ENCODE assay signal across 24 mouse cellular contexts in genomic region chr1:143742186-143742585, GRCm38 (mm10). TPM values are rescaled to one million over a fixed set of nuclear protein-coding genes. Genes with fewer than 3 reads are reported as not detected.
DNase-seq lines count a peak whose midpoint lies in the region; ATAC-seq and TF ChIP-seq lines count a peak whose summit lies in the region.
"Had no signal": no experiment of that assay in that cellular context is flagged by ENCODE, and none has a peak within 500 bp of the region (broad histone marks: within the 10 kb centered on the region; RNA-seq: fewer than 3 reads in every experiment).

No protein-coding gene starts in this region.

- no peak for ATAC-seq in embryonic facial prominence, embryonic 14.5 days (ENCODE audit: low read depth)
- ATAC-seq in midbrain, postnatal 0 days (ENCODE audit: low FRiP score) = no peak
- ATAC-seq in midbrain, embryonic 14.5 days (ENCODE audit: low FRiP score, low TSS enrichment) = no peak
- peak; percentile 45 for ATAC-seq in forebrain, embryonic 14.5 days
- ATAC-seq: activated CD4-positive, CD25-positive, alpha-beta regulatory T cell, adult 4 months; inflammation-experienced regulatory T-cells, adult 6 months; intestine, postnatal 0 days; Patski had no signal

- H3K27me3 ChIP-seq in embryonic facial prominence, embryonic 14.5 days (replicated peaks; ENCODE audit: control insufficient read depth, insufficient read depth, low read length) = no peaks in the 10 kb centered on the region
- H3K27me3 ChIP-seq in embryonic facial prominence, embryonic 10.5 days (replicated peaks; ENCODE audit: low read depth, poor library complexity, severe bottlenecking) = 0 out of 2 replicates have a peak, but pooled peaks cover 4% of the 10 kb centered on the region
- H3K27me3 ChIP-seq in midbrain, postnatal 0 days (ENCODE audit: insufficient read depth, low read length) = no peaks in the 10 kb centered on the region
- no peaks in the 10 kb centered on the region for H3K27me3 ChIP-seq in midbrain, embryonic 14.5 days (ENCODE audit: control insufficient read depth, insufficient read depth, low read length)
- H3K27me3 ChIP-seq in forebrain, embryonic 14.5 days (replicated peaks; ENCODE audit: control insufficient read depth, insufficient read depth, low read length) = no peaks in the 10 kb centered on the region
- H3K27me3 ChIP-seq in thymus, adult 2 months (ENCODE audit: control insufficient read depth, insufficient read depth, low read length) = no peaks in the 10 kb centered on the region
- H3K27me3 ChIP-seq: embryonic facial prominence, embryonic 15.5 days; Patski had no signal

- H3K9me3 ChIP-seq in embryonic facial prominence, embryonic 14.5 days (ENCODE audit: control insufficient read depth, low read length) = no peaks in the 10 kb centered on the region
- no peaks in the 10 kb centered on the region for H3K9me3 ChIP-seq in embryonic facial prominence, embryonic 10.5 days
- H3K9me3 ChIP-seq in midbrain, postnatal 0 days (ENCODE audit: low read length) = no peaks in the 10 kb centered on the region
- no peaks in the 10 kb centered on the region for H3K9me3 ChIP-seq in midbrain, embryonic 14.5 days (ENCODE audit: control insufficient read depth, low read length)
- H3K9me3 ChIP-seq in forebrain, embryonic 14.5 days (replicated peaks; ENCODE audit: control insufficient read depth, low read length) = no peaks in the 10 kb centered on the region
- H3K9me3 ChIP-seq: embryonic facial prominence, embryonic 15.5 days; heart, embryonic 10.5 days had no signal

- H3K4me3 ChIP-seq in embryonic facial prominence, embryonic 14.5 days (ENCODE audit: low read depth, low read length) = no peak overlapping the region
- H3K4me3 ChIP-seq in embryonic facial prominence, embryonic 10.5 days = no peak overlapping the region
- no peak overlapping the region for H3K4me3 ChIP-seq in midbrain, postnatal 0 days (ENCODE audit: low read depth, low read length)
- H3K4me3 ChIP-seq in midbrain, embryonic 14.5 days (replicated peaks; ENCODE audit: low read depth, low read length) = no peak overlapping the region
- no peak overlapping the region for H3K4me3 ChIP-seq in forebrain, embryonic 14.5 days (ENCODE audit: low read depth, low read length)
- no peak overlapping the region for H3K4me3 ChIP-seq in thymus, adult 2 months (ENCODE audit: control insufficient read depth, insufficient read depth, low read length)
- H3K4me3 ChIP-seq: embryonic facial prominence, embryonic 15.5 days; erythroblast, embryonic 14.5 days; gastrocnemius, adult 2 months; heart, embryonic 10.5 days had no signal

- peak; percentile 7 for DNase-seq in embryonic facial prominence, embryonic 14.5 days (ENCODE audit: low spot score)
- no peak for DNase-seq in embryonic facial prominence, embryonic 10.5 days (ENCODE audit: low spot score)
- peak; percentile 2 for DNase-seq in midbrain, postnatal 0 days (ENCODE audit: low spot score)
- no peak for DNase-seq in midbrain, embryonic 14.5 days
- DNase-seq in forebrain, embryonic 14.5 days (ENCODE audit: low spot score) = peak; percentile 77
- peak; percentile 86 for DNase-seq in retina, postnatal 1 day
- DNase-seq in thymus, adult 2 months = no peak
- no peak for DNase-seq in cerebellum, adult 9-11 months
- DNase-seq: adrenal gland, postnatal 14 days; cerebellum, adult 2 months; cerebellum, postnatal 14 days; gastrocnemius, adult 2 months; gastrocnemius, postnatal 36 days; heart, postnatal 10 days; heart, postnatal 4 days; kidney, adult 8-10 months had no signal

- no peak overlapping the region for H3K27ac ChIP-seq in embryonic facial prominence, embryonic 14.5 days (replicated peaks; ENCODE audit: low read depth, low read length)
- no peak overlapping the region for H3K27ac ChIP-seq in embryonic facial prominence, embryonic 10.5 days (replicated peaks)
- no peak overlapping the region for H3K27ac ChIP-seq in midbrain, postnatal 0 days (ENCODE audit: low read depth, low read length)
- no peak overlapping the region for H3K27ac ChIP-seq in midbrain, embryonic 14.5 days (replicated peaks; ENCODE audit: low read depth, low read length)
- H3K27ac ChIP-seq in forebrain, embryonic 14.5 days (ENCODE audit: low read depth, low read length) = peak overlapping the region; percentile 53; the same call in 1 of the 2 replicates
- no peak overlapping the region for H3K27ac ChIP-seq in thymus, adult 2 months (ENCODE audit: control insufficient read depth, insufficient read depth, low read length)
- H3K27ac ChIP-seq: embryonic facial prominence, embryonic 15.5 days; gastrocnemius, adult 2 months; heart, embryonic 10.5 days; hindbrain, embryonic 14.5 days had no signal

- 86% methylated on average over 6 of the region's 6 CpGs for WGBS in embryonic facial prominence, embryonic 14.5 days
- 73% methylated on average over 6 of the region's 6 CpGs for WGBS in embryonic facial prominence, embryonic 10.5 days
- 75% methylated on average over 6 of the region's 6 CpGs for WGBS in midbrain, postnatal 0 days
- WGBS in midbrain, embryonic 14.5 days = 71% methylated on average over 6 of the region's 6 CpGs
- 6% methylated on average over 6 of the region's 6 CpGs for WGBS in forebrain, embryonic 14.5 days
- WGBS in thymus, adult 2 months = 97% methylated on average over 6 of the region's 6 CpGs

- H3K9ac ChIP-seq in embryonic facial prominence, embryonic 14.5 days (ENCODE audit: low read depth, low read length) = no peak overlapping the region
- H3K9ac ChIP-seq in midbrain, postnatal 0 days (replicated peaks; ENCODE audit: low read length, poor library complexity, severe bottlenecking) = no peak overlapping the region
- H3K9ac ChIP-seq in midbrain, embryonic 14.5 days (replicated peaks; ENCODE audit: low read length) = no peak overlapping the region
- H3K9ac ChIP-seq in forebrain, embryonic 14.5 days (ENCODE audit: low read length) = no peak overlapping the region
- H3K9ac ChIP-seq: embryonic facial prominence, embryonic 15.5 days; hindbrain, embryonic 14.5 days had no signal

- H3K36me3 ChIP-seq in embryonic facial prominence, embryonic 14.5 days (ENCODE audit: control insufficient read depth, insufficient read depth, low read length) = peaks cover 42% of the 10 kb centered on the region
- peaks cover 46% of the 10 kb centered on the region for H3K36me3 ChIP-seq in embryonic facial prominence, embryonic 10.5 days (replicated peaks)
- H3K36me3 ChIP-seq in midbrain, postnatal 0 days (ENCODE audit: insufficient read depth, low read length) = peaks cover 31% of the 10 kb centered on the region
- peaks cover 51% of the 10 kb centered on the region for H3K36me3 ChIP-seq in midbrain, embryonic 14.5 days (ENCODE audit: control insufficient read depth, insufficient read depth, low read length)
- H3K36me3 ChIP-seq in forebrain, embryonic 14.5 days (ENCODE audit: control insufficient read depth, insufficient read depth, low read length) = peaks cover 40% of the 10 kb centered on the region
- H3K36me3 ChIP-seq in thymus, adult 2 months (ENCODE audit: control insufficient read depth, insufficient read depth, low read length) = peaks cover 20% of the 10 kb centered on the region; the same call in 1 of the 2 replicates

- no peak for TF ChIP-seq POLR2A in thymus, adult 2 months (IDR thresholded peaks at IDR 0.05; ENCODE audit: control insufficient read depth, extremely low read depth, insufficient read depth, low read length, poor library complexity)

- H3K4me2 ChIP-seq in embryonic facial prominence, embryonic 14.5 days (ENCODE audit: low read depth, low read length) = no peak overlapping the region
- H3K4me2 ChIP-seq in midbrain, postnatal 0 days (ENCODE audit: low read depth, low read length, poor library complexity, severe bottlenecking) = no peak overlapping the region
- H3K4me2 ChIP-seq in midbrain, embryonic 14.5 days (ENCODE audit: low read length) = no peak overlapping the region
- 0 out of 2 replicates have a peak overlapping the region, but pooled peaks have one; percentile 1 for H3K4me2 ChIP-seq in forebrain, embryonic 14.5 days (ENCODE audit: low read length)
- H3K4me2 ChIP-seq: embryonic facial prominence, embryonic 15.5 days; hindbrain, embryonic 14.5 days had no signal

- no peak for TF ChIP-seq CTCF in midbrain, postnatal 0 days (IDR thresholded peaks at IDR 0.05)
- TF ChIP-seq CTCF in thymus, adult 2 months (IDR thresholded peaks at IDR 0.05; ENCODE audit: borderline replicate concordance, control insufficient read depth, extremely low read depth, insufficient read depth, low read length, poor library complexity) = no peak

- H3K4me1 ChIP-seq in embryonic facial prominence, embryonic 14.5 days (ENCODE audit: control insufficient read depth, insufficient read depth, low read length) = peaks cover 5% of the 10 kb centered on the region; the same call in 1 of the 2 replicates
- H3K4me1 ChIP-seq in embryonic facial prominence, embryonic 10.5 days = peaks cover 7% of the 10 kb centered on the region; the same call in 1 of the 2 replicates
- no peaks in the 10 kb centered on the region for H3K4me1 ChIP-seq in midbrain, postnatal 0 days (ENCODE audit: insufficient read depth, low read length)
- no peaks in the 10 kb centered on the region for H3K4me1 ChIP-seq in midbrain, embryonic 14.5 days (ENCODE audit: control insufficient read depth, insufficient read depth, low read length)
- peaks cover 7% of the 10 kb centered on the region for H3K4me1 ChIP-seq in forebrain, embryonic 14.5 days (ENCODE audit: control insufficient read depth, insufficient read depth, low read length)
- H3K4me1 ChIP-seq in thymus, adult 2 months (replicated peaks; ENCODE audit: control insufficient read depth, insufficient read depth, low read length) = peaks cover 3% of the 10 kb centered on the region
- H3K4me1 ChIP-seq: heart, embryonic 10.5 days had no signal

RNA-seq across cellular contexts. Expression of gene Glrx2, which starts 26.0 kb away (rescaled TPM):
- 71.6 and 71.7 TPM in 2 replicates for polyA plus RNA-seq in embryonic facial prominence, embryonic 14.5 days (2014; fragmentation: Nextera tagmentation; extraction: Ambion mirVana)
- 79.3 and 79.7 TPM in 2 replicates for polyA plus RNA-seq in embryonic facial prominence, embryonic 10.5 days (2016; fragmentation: Nextera tagmentation; extraction: Ambion mirVana)
- 31.4 and 40.8 TPM in 2 replicates for total RNA-seq in midbrain, postnatal 0 days (2014; rRNA removed)
- polyA plus RNA-seq in midbrain, postnatal 0 days (2015; fragmentation: Nextera tagmentation; extraction: Ambion mirVana) = 98.0 and 113 TPM in 2 replicates
- 99.9 and 117 TPM in 2 replicates for polyA plus RNA-seq in midbrain, embryonic 14.5 days (2014; fragmentation: Nextera tagmentation; extraction: Ambion mirVana)
- polyA plus RNA-seq in forebrain, embryonic 14.5 days (2014; fragmentation: Nextera tagmentation; extraction: Ambion mirVana) = 119 and 131 TPM in 2 replicates
- 20.9 and 28.3 TPM in 2 replicates for polyA plus RNA-seq in thymus, adult 2 months (2012; rRNA removed)

RNA-seq across cellular contexts. Expression of gene Trove2, which starts 34.7 kb away (rescaled TPM):
- 17.4 and 19.4 TPM in 2 replicates for polyA plus RNA-seq in embryonic facial prominence, embryonic 14.5 days (2014; fragmentation: Nextera tagmentation; extraction: Ambion mirVana)
- polyA plus RNA-seq in embryonic facial prominence, embryonic 10.5 days (2016; fragmentation: Nextera tagmentation; extraction: Ambion mirVana) = 29.6 and 31.6 TPM in 2 replicates
- total RNA-seq in midbrain, postnatal 0 days (2014; rRNA removed) = 31.5 and 41.5 TPM in 2 replicates
- 22.1 and 24.9 TPM in 2 replicates for polyA plus RNA-seq in midbrain, postnatal 0 days (2015; fragmentation: Nextera tagmentation; extraction: Ambion mirVana)
- polyA plus RNA-seq in midbrain, embryonic 14.5 days (2014; fragmentation: Nextera tagmentation; extraction: Ambion mirVana) = 28.8 and 45.9 TPM in 2 replicates
- 38.0 and 41.8 TPM in 2 replicates for polyA plus RNA-seq in forebrain, embryonic 14.5 days (2014; fragmentation: Nextera tagmentation; extraction: Ambion mirVana)
- 0.75 and 0.97 TPM in 2 replicates for polyA plus RNA-seq in thymus, adult 2 months (2012; rRNA removed)
- polyA plus RNA-seq: erythroblast, embryonic 14.5 days had no signal

RNA-seq across cellular contexts. Expression of gene Uchl5, which starts 34.9 kb away (rescaled TPM):
- polyA plus RNA-seq in embryonic facial prominence, embryonic 14.5 days (2014; fragmentation: Nextera tagmentation; extraction: Ambion mirVana) = 56.1 and 68.9 TPM in 2 replicates
- polyA plus RNA-seq in embryonic facial prominence, embryonic 10.5 days (2016; fragmentation: Nextera tagmentation; extraction: Ambion mirVana) = 118 and 122 TPM in 2 replicates
- 9.2 and 24.9 TPM in 2 replicates for total RNA-seq in midbrain, postnatal 0 days (2014; rRNA removed)
- polyA plus RNA-seq in midbrain, postnatal 0 days (2015; fragmentation: Nextera tagmentation; extraction: Ambion mirVana) = 57.6 and 63.0 TPM in 2 replicates
- 51.3 and 52.4 TPM in 2 replicates for polyA plus RNA-seq in midbrain, embryonic 14.5 days (2014; fragmentation: Nextera tagmentation; extraction: Ambion mirVana)
- 57.0 and 63.7 TPM in 2 replicates for polyA plus RNA-seq in forebrain, embryonic 14.5 days (2014; fragmentation: Nextera tagmentation; extraction: Ambion mirVana)
- 5.0 and 10.8 TPM in 2 replicates for polyA plus RNA-seq in thymus, adult 2 months (2012; rRNA removed)

RNA-seq across cellular contexts. Expression of gene Cdc73, which starts 39.5 kb away (rescaled TPM):
- 23.7 and 25.7 TPM in 2 replicates for polyA plus RNA-seq in embryonic facial prominence, embryonic 14.5 days (2014; fragmentation: Nextera tagmentation; extraction: Ambion mirVana)
- polyA plus RNA-seq in embryonic facial prominence, embryonic 10.5 days (2016; fragmentation: Nextera tagmentation; extraction: Ambion mirVana) = 29.0 and 32.8 TPM in 2 replicates
- 7.8 and 11.6 TPM in 2 replicates for total RNA-seq in midbrain, postnatal 0 days (2014; rRNA removed)
- polyA plus RNA-seq in midbrain, postnatal 0 days (2015; fragmentation: Nextera tagmentation; extraction: Ambion mirVana) = 8.3 and 11.5 TPM in 2 replicates
- polyA plus RNA-seq in midbrain, embryonic 14.5 days (2014; fragmentation: Nextera tagmentation; extraction: Ambion mirVana) = 17.1 and 20.6 TPM in 2 replicates
- polyA plus RNA-seq in forebrain, embryonic 14.5 days (2014; fragmentation: Nextera tagmentation; extraction: Ambion mirVana) = 16.6 and 23.2 TPM in 2 replicates
- polyA plus RNA-seq in thymus, adult 2 months (2012; rRNA removed) = 2.7 and 3.6 TPM in 2 replicates

Comparison
In these comparisons a context has a peak if more than half of its experiments do, and no peak if none do; other contexts are left out.
1. DNase-seq: peak in embryonic facial prominence, embryonic 14.5 days (single experiment), midbrain, postnatal 0 days (single experiment), forebrain, embryonic 14.5 days (single experiment) and retina, postnatal 1 day (single experiment); none in embryonic facial prominence, embryonic 10.5 days (single experiment), midbrain, embryonic 14.5 days (single experiment), thymus, adult 2 months (single experiment) and cerebellum, adult 9-11 months (single experiment).